Mouse (Mus musculus) liver, embryonic 12.5 days (tissue): ENCODE data around the gene Fgf12. TPM values are rescaled to one million over a fixed set of nuclear protein-coding genes. Genes with fewer than 3 reads are reported as not detected.

ENCODE experiments used
- ATAC-seq: fragments of 200-750 bp; cut with Nextera tagmentation; 2 replicates; pipeline ENCODE4 v1.8.0; 2017; ENCODE audit warnings: moderate number of reproducible peaks, mild to moderate bottlenecking, moderate library complexity
- H3K27ac ChIP-seq: fragments of 300-500 bp; sonication (generic); 2 replicates; pipeline ENCODE4 v1.5.1; 2016; ENCODE audit warnings: mild to moderate bottlenecking
- H3K27me3 ChIP-seq: fragments of 300-500 bp; sonication (generic); replicated peaks from 2 replicates; pipeline ENCODE4 v1.6.1; 2016; ENCODE audit warnings: mild to moderate bottlenecking, moderate library complexity
- H3K36me3 ChIP-seq: fragments of 300-500 bp; sonication (generic); 2 replicates; pipeline ENCODE4 v1.6.1; 2016; ENCODE audit warnings: mild to moderate bottlenecking, moderate library complexity
- H3K4me1 ChIP-seq: fragments of 300-500 bp; sonication (generic); 2 replicates; pipeline ENCODE4 v1.6.1; 2016
- H3K4me2 ChIP-seq: fragments of 300-500 bp; sonication (generic); 2 replicates; pipeline ENCODE4 v1.6.1; 2016; ENCODE audit warnings: mild to moderate bottlenecking, moderate library complexity
- H3K4me3 ChIP-seq: fragments of 300-500 bp; sonication (generic); 2 replicates; pipeline ENCODE4 v1.5.1; 2016; ENCODE audit warnings: mild to moderate bottlenecking, moderate library complexity
- H3K9ac ChIP-seq: fragments of 300-500 bp; sonication (generic); 2 replicates; pipeline ENCODE4 v1.6.1; 2016; ENCODE audit warnings: mild to moderate bottlenecking, moderate library complexity
- H3K9me3 ChIP-seq: fragments of 300-500 bp; sonication (generic); replicated peaks from 2 replicates; pipeline ENCODE4 v1.6.1; 2016; ENCODE audit warnings: mild to moderate bottlenecking, moderate library complexity
- WGBS: fragments of 180-500 bp; shearing (Covaris S2); methylation state at CpG from one replicate; pipeline ENCODE4 v1.1.7; 2016; ENCODE audit not compliant: insufficient replicate concordance; 5-methylcytosine and 5-hydroxymethylcytosine counted together
- polyA plus RNA-seq: library from polyadenylated mRNA; unstranded; fragments of >200 nt; fragmentation: Nextera tagmentation; extraction: Ambion mirVana; gene quantifications from 2 replicates; pipeline ENCODE4 v1.2.1, GENCODE M21; 2016

The Fgf12 gene
- polyA plus RNA-seq, 1 experiment from 2014 or later, result 0.14 TPM

- WGBS, result 66% methylated on average over 6 of the region's 6 CpGs
- no peaks in the 10 kb centered on the region for H3K4me1 ChIP-seq
- H3K4me3 ChIP-seq, result no peak overlapping the region
- no peak overlapping the region for H3K4me2 ChIP-seq
- no peak overlapping the region for H3K27ac ChIP-seq
- no peaks in the 10 kb centered on the region for H3K9me3 ChIP-seq
- no peak for ATAC-seq
- H3K36me3 ChIP-seq, result no peaks in the 10 kb centered on the region
- H3K27me3 ChIP-seq, result no peaks in the 10 kb centered on the region
- no peak overlapping the region for H3K9ac ChIP-seq
Observed at GRCm38 (mm10) chr16:28512446-28512845, 240.4 kb downstream of the Fgf12 start.

DNA sequence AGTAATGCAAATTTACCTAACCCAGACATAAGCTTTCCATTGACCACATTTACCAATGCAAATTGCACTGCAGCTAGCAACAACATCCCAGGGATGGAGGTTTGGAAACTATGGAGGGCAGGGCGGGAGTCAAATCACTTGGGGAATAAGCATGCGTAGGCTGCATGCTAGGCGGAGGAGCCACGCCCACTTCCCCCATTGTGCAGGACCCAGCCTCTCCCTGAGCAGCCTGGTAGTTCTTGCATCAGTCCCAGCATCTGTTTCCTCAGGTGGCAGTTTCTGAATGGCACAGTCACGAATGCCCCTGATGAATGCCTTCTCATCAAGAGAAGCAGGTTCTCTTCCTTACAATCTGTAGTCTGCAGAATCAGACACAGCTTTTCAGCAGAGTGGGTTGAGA lies 241.5 kb downstream of the Fgf12 start:
- Histone ChIP-seq H3K27ac (no peak overlapping the region), H3K9ac (no peak overlapping the region), H3K36me3 (no peaks in the 10 kb centered on the region), H3K4me1 (no peaks in the 10 kb centered on the region), H3K27me3 (no peaks in the 10 kb centered on the region), H3K4me3 (no peak overlapping the region), H3K4me2 (no peak overlapping the region), H3K9me3 (no peaks in the 10 kb centered on the region)
- no peak for ATAC-seq
- 10% methylated on average over 5 of the region's 5 CpGs for WGBS

DNA sequence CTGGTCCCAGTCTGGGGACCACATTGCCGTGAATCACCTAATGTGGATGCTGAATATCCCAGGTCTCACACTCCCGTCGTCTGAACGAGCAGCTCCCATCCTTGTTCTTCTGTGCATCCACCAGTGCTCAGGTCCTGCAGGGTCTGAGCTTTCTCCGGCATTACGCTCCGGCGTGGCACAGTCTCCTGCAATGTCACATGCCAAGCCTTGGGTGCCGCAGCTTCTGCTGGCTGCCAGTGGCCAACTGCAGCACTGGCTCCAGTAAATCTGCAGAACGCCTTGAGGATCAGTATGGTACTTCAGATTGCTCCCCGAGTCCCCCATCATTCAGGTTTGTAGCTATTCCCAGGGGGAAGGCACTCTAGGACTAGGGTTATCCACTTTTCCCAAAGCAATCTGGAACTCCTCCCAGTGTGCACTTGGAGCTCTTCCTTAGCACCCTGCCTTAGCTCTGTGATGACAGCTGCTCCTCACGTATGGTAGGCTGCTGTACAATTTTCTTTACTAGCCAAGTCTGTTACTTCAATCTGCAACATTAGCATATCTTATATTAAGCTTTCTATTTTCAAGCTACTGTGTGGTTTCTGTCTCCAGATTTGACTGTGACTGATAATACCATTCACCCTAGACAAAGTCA lies 254.8 kb downstream of the Fgf12 start:
- no peak for ATAC-seq
- no peak overlapping the region for H3K4me2 ChIP-seq
- H3K4me3 ChIP-seq, result no peak overlapping the region
- H3K27ac ChIP-seq, result no peak overlapping the region
- H3K27me3 ChIP-seq, result no peaks in the 10 kb centered on the region
- H3K9ac ChIP-seq, result no peak overlapping the region
- H3K36me3 ChIP-seq, result no peaks in the 10 kb centered on the region
- 66% methylated on average over 12 of the region's 12 CpGs for WGBS
- H3K4me1 ChIP-seq, result no peaks in the 10 kb centered on the region
- H3K9me3 ChIP-seq, result no peaks in the 10 kb centered on the region; the same call in 1 of the 2 replicates

DNA sequence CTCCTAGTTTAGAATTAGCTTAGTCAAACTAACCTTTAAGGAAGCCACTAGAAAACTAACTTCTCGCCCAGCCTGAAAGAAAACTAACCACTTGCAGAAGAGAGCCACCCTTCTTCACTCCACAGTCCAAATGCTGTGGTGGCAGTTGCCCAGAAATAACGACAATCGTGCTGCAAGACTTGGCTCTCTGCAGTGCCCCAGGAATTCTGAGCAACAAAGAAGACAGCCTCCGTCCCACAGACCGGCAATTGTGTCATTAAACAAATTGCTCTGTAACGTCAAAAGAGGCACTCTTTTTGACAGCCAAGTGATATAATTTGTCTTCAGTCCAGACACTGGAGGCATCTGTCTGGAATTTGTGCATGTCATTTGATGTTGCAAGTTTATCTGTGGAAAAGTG lies 261.2 kb downstream of the Fgf12 start:
- Histone ChIP-seq H3K4me1 (no peaks in the 10 kb centered on the region), H3K27ac (no peak overlapping the region), H3K9me3 (no peaks in the 10 kb centered on the region; the same call in 1 of the 2 replicates), H3K9ac (no peak overlapping the region), H3K4me3 (no peak overlapping the region), H3K27me3 (no peaks in the 10 kb centered on the region), H3K36me3 (no peaks in the 10 kb centered on the region), H3K4me2 (no peak overlapping the region)
- no peak for ATAC-seq
- WGBS, result 49% methylated on average over 6 of the region's 6 CpGs

- WGBS, result 13% methylated on average over 6 of the region's 6 CpGs
- H3K4me3 ChIP-seq, result no peak overlapping the region
- no peak overlapping the region for H3K9ac ChIP-seq
- H3K9me3 ChIP-seq, result no peaks in the 10 kb centered on the region; the same call in 1 of the 2 replicates
- H3K4me1 ChIP-seq, result no peaks in the 10 kb centered on the region
- no peaks in the 10 kb centered on the region for H3K27me3 ChIP-seq
- no peak overlapping the region for H3K4me2 ChIP-seq
- ATAC-seq, result no peak
- H3K36me3 ChIP-seq, result no peaks in the 10 kb centered on the region
- no peak overlapping the region for H3K27ac ChIP-seq
Observed at GRCm38 (mm10) chr16:28490515-28490914, 262.4 kb downstream of the Fgf12 start.

GRCm38 (mm10) chr16:28484920-28485319 lies 267.9 kb downstream of the Fgf12 start:
- Histone ChIP-seq H3K36me3 (no peaks in the 10 kb centered on the region), H3K4me1 (no peaks in the 10 kb centered on the region), H3K27me3 (no peaks in the 10 kb centered on the region), H3K9ac (no peak overlapping the region), H3K9me3 (0 out of 2 replicates have a peak, but pooled peaks cover 2% of the 10 kb centered on the region), H3K4me3 (no peak overlapping the region), H3K4me2 (no peak overlapping the region), H3K27ac (no peak overlapping the region)
- no peak for ATAC-seq
- WGBS, result 66% methylated on average over 3 of the region's 3 CpGs

DNA sequence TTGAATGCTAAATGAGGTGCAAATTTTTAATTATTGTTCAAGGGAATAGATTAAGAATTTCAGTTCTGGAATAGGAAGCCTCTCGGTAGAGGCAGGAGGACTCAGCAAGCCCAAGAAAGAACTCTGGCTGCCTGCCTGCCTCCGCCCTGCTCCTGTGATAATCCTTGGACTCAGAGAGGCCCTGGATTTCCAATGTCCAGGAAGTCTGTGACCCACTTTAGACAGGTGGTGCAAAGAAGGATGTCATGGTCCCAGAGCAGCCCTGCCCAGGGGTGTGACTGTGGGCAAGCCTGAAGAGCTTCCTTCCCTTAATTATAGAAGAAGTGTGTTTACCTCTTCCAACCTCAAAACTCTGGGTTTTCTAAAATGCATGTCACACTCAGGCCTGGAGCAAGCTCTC lies 273.8 kb downstream of the Fgf12 start:
- ATAC-seq, result no peak
- 0 out of 2 replicates have a peak, but pooled peaks cover 5% of the 10 kb centered on the region for H3K9me3 ChIP-seq
- H3K27ac ChIP-seq, result no peak overlapping the region
- H3K4me2 ChIP-seq, result no peak overlapping the region
- H3K4me1 ChIP-seq, result no peaks in the 10 kb centered on the region
- WGBS, result 76% methylated on average over 2 of the region's 2 CpGs
- no peaks in the 10 kb centered on the region for H3K36me3 ChIP-seq
- no peak overlapping the region for H3K9ac ChIP-seq
- H3K4me3 ChIP-seq, result no peak overlapping the region
- H3K27me3 ChIP-seq, result no peaks in the 10 kb centered on the region

DNA sequence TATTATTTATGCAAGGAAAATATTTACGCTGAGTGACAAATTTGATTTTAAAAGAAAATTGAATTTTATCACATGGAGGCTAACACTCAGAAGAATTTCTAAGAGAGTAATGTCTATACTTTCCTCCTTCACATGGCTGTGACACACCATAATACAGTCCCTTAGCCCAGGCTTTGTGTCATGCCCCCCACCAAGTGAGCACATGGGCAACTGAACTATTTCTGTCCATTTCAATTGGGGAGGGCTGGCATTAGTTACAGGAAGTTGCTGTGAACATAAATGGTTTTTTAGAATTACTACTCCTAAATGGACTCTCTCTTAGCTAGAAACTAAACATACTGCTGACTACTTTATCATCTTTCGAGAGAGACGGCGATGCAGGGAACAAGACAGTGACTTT lies 276.2 kb downstream of the Fgf12 start:
- ATAC-seq, result no peak
- WGBS, result 77% methylated on average over 4 of the region's 4 CpGs

GRCm38 (mm10) chr16:28475553-28475952 lies 277.3 kb downstream of the Fgf12 start:
- Histone ChIP-seq H3K9me3 (0 out of 2 replicates have a peak, but pooled peaks cover 3% of the 10 kb centered on the region), H3K9ac (no peak overlapping the region), H3K4me3 (no peak overlapping the region), H3K27ac (no peak overlapping the region), H3K4me2 (no peak overlapping the region), H3K36me3 (no peaks in the 10 kb centered on the region), H3K27me3 (no peaks in the 10 kb centered on the region), H3K4me1 (no peaks in the 10 kb centered on the region)
- no peak for ATAC-seq
- WGBS, result 50% methylated on average over 1 of the region's 1 CpGs

More for the DNA sequence above, 276.2 kb downstream of the Fgf12 start:
- no peaks in the 10 kb centered on the region for H3K27me3 ChIP-seq
- no peak overlapping the region for H3K9ac ChIP-seq
- H3K27ac ChIP-seq, result no peak overlapping the region
- no peaks in the 10 kb centered on the region for H3K4me1 ChIP-seq
- H3K9me3 ChIP-seq, result 0 out of 2 replicates have a peak, but pooled peaks cover 5% of the 10 kb centered on the region
- H3K4me3 ChIP-seq, result no peak overlapping the region
- H3K36me3 ChIP-seq, result no peaks in the 10 kb centered on the region
- H3K4me2 ChIP-seq, result no peak overlapping the region

- Histone ChIP-seq H3K9me3 (no peaks in the 10 kb centered on the region), H3K4me1 (no peaks in the 10 kb centered on the region), H3K36me3 (no peaks in the 10 kb centered on the region), H3K4me3 (no peak overlapping the region), H3K9ac (no peak overlapping the region), H3K27me3 (no peaks in the 10 kb centered on the region), H3K4me2 (no peak overlapping the region), H3K27ac (no peak overlapping the region)
- WGBS, result 46% methylated on average over 3 of the region's 3 CpGs
- ATAC-seq, result no peak
Observed at GRCm38 (mm10) chr16:28454821-28455220, 298.0 kb downstream of the Fgf12 start.

GRCm38 (mm10) chr16:28447114-28447455 lies 305.8 kb downstream of the Fgf12 start:
- 3% methylated on average over 4 of the region's 6 CpGs for WGBS
- H3K9me3 ChIP-seq, result no peaks in the 10 kb centered on the region
- H3K4me3 ChIP-seq, result peak overlapping the region; percentile 49; the same call in 1 of the 2 replicates
- peaks cover 60% of the 10 kb centered on the region for H3K27me3 ChIP-seq
- ATAC-seq, result no peak
- peak overlapping the region; percentile 72 for H3K4me2 ChIP-seq
- no peak overlapping the region for H3K9ac ChIP-seq
- no peaks in the 10 kb centered on the region for H3K36me3 ChIP-seq
- H3K4me1 ChIP-seq, result no peaks in the 10 kb centered on the region
- H3K27ac ChIP-seq, result no peak overlapping the region

GRCm38 (mm10) chr16:28446334-28447113 lies 306.3 kb downstream of the Fgf12 start:
- H3K4me2 ChIP-seq, result peak overlapping the region; percentile 72
- H3K27ac ChIP-seq, result no peak overlapping the region
- no peak overlapping the region for H3K9ac ChIP-seq
- H3K36me3 ChIP-seq, result no peaks in the 10 kb centered on the region
- H3K4me3 ChIP-seq, result peak overlapping the region; percentile 49
- WGBS, result 2% methylated on average over 74 of the region's 82 CpGs
- H3K9me3 ChIP-seq, result no peaks in the 10 kb centered on the region
- peak; percentile 40; the same call in 1 of the 2 replicates for ATAC-seq
- H3K27me3 ChIP-seq, result peaks cover 60% of the 10 kb centered on the region
- no peaks in the 10 kb centered on the region for H3K4me1 ChIP-seq
